Mouse (Mus musculus): ENCODE measurements around the gene Elp1. TPM values are rescaled to one million over a fixed set of nuclear protein-coding genes. Genes with fewer than 3 reads are reported as not detected.
A peak's percentile ranks its signal among the peaks of the same experiment; 100 is the strongest.

The Elp1 gene
- polyA plus RNA-seq, 1 experiment = 44.5 TPM

GRCm38 (mm10) chr4:56740020-56740485 is 62.1 kb downstream of the Elp1 start, which contains the start of gene Gm26657:
TSS of gene Gm26657 (plus strand) at chr4:56740070.
- Histone ChIP-seq H3K4me3 (replicated peaks; ENCODE audit: control insufficient read depth, low read depth, low read length) (no peak within 1 kb of the TSS), H3K27ac (ENCODE audit: control insufficient read depth, insufficient read depth, low read depth, low read length, poor library complexity) (no peak within 1 kb of the TSS), H3K4me1 (ENCODE audit: control insufficient read depth, insufficient read depth, low read length) (no peaks in the 10 kb centered on the region)
- WGBS = 87% methylated on average over 18 of the region's 18 CpGs
- TF ChIP-seq POLR2A (IDR thresholded peaks at IDR 0.05; ENCODE audit: borderline replicate concordance, control insufficient read depth, low read depth, low read length) (no peak), CTCF (IDR thresholded peaks at IDR 0.05; ENCODE audit: control insufficient read depth, insufficient read depth, low read length) (no peak)

- TF ChIP-seq CTCF (IDR thresholded peaks at IDR 0.05; ENCODE audit: control insufficient read depth, insufficient read depth, low read length) (peak; percentile 50; the same call in 1 of the 2 replicates), POLR2A (IDR thresholded peaks at IDR 0.05; ENCODE audit: borderline replicate concordance, control insufficient read depth, low read depth, low read length) (no peak)
- Histone ChIP-seq H3K4me3 (replicated peaks; ENCODE audit: control insufficient read depth, low read depth, low read length) (no peak overlapping the region), H3K27ac (ENCODE audit: control insufficient read depth, insufficient read depth, low read depth, low read length, poor library complexity) (no peak overlapping the region), H3K4me1 (ENCODE audit: control insufficient read depth, insufficient read depth, low read length) (no peaks in the 10 kb centered on the region)
- 55% methylated on average over 8 of the region's 8 CpGs for WGBS
Measured at GRCm38 (mm10) chr4:56725839-56726238, 76.3 kb downstream of the Elp1 start.

- Histone ChIP-seq H3K27ac (ENCODE audit: control insufficient read depth, insufficient read depth, low read depth, low read length, poor library complexity) (no peak overlapping the region), H3K4me1 (ENCODE audit: control insufficient read depth, insufficient read depth, low read length) (no peaks in the 10 kb centered on the region), H3K4me3 (replicated peaks; ENCODE audit: control insufficient read depth, low read depth, low read length) (no peak overlapping the region)
- TF ChIP-seq CTCF (IDR thresholded peaks at IDR 0.05; ENCODE audit: control insufficient read depth, insufficient read depth, low read length) (no peak), POLR2A (IDR thresholded peaks at IDR 0.05; ENCODE audit: borderline replicate concordance, control insufficient read depth, low read depth, low read length) (no peak)
- 84% methylated on average over 6 of the region's 6 CpGs for WGBS
Measured at GRCm38 (mm10) chr4:56723237-56723636, 78.9 kb downstream of the Elp1 start.

- WGBS = 70% methylated on average over 6 of the region's 6 CpGs
- H3K4me1 ChIP-seq (ENCODE audit: control insufficient read depth, insufficient read depth, low read length) = no peaks in the 10 kb centered on the region
- no peak overlapping the region for H3K4me3 ChIP-seq (replicated peaks; ENCODE audit: control insufficient read depth, low read depth, low read length)
- no peak for TF ChIP-seq CTCF (IDR thresholded peaks at IDR 0.05; ENCODE audit: control insufficient read depth, insufficient read depth, low read length)
- no peak for TF ChIP-seq POLR2A (IDR thresholded peaks at IDR 0.05; ENCODE audit: borderline replicate concordance, control insufficient read depth, low read depth, low read length)
- H3K27ac ChIP-seq (ENCODE audit: control insufficient read depth, insufficient read depth, low read depth, low read length, poor library complexity) = no peak overlapping the region
Measured at GRCm38 (mm10) chr4:56722346-56722745, 79.8 kb downstream of the Elp1 start.

GRCm38 (mm10) chr4:56721469-56721868 is 80.7 kb downstream of the Elp1 start:
- TF ChIP-seq CTCF (IDR thresholded peaks at IDR 0.05; ENCODE audit: control insufficient read depth, insufficient read depth, low read length) = peak; percentile 42
- TF ChIP-seq POLR2A (IDR thresholded peaks at IDR 0.05; ENCODE audit: borderline replicate concordance, control insufficient read depth, low read depth, low read length) = no peak
- no peak overlapping the region for H3K4me3 ChIP-seq (replicated peaks; ENCODE audit: control insufficient read depth, low read depth, low read length)
- H3K4me1 ChIP-seq (ENCODE audit: control insufficient read depth, insufficient read depth, low read length) = no peaks in the 10 kb centered on the region
- H3K27ac ChIP-seq (ENCODE audit: control insufficient read depth, insufficient read depth, low read depth, low read length, poor library complexity) = no peak overlapping the region
- WGBS = 25% methylated on average over 3 of the region's 3 CpGs

- H3K27ac ChIP-seq (ENCODE audit: control insufficient read depth, insufficient read depth, low read depth, low read length, poor library complexity) = no peak overlapping the region
- TF ChIP-seq CTCF (IDR thresholded peaks at IDR 0.05; ENCODE audit: control insufficient read depth, insufficient read depth, low read length) (no peak), POLR2A (IDR thresholded peaks at IDR 0.05; ENCODE audit: borderline replicate concordance, control insufficient read depth, low read depth, low read length) (no peak)
- H3K4me3 ChIP-seq (replicated peaks; ENCODE audit: control insufficient read depth, low read depth, low read length) = no peak overlapping the region
- H3K4me1 ChIP-seq (ENCODE audit: control insufficient read depth, insufficient read depth, low read length) = no peaks in the 10 kb centered on the region
- WGBS = 70% methylated on average over 9 of the region's 9 CpGs
Measured at GRCm38 (mm10) chr4:56720403-56720802, 81.7 kb downstream of the Elp1 start.

GRCm38 (mm10) chr4:56719456-56719855 is 82.7 kb downstream of the Elp1 start:
- WGBS = 71% methylated on average over 9 of the region's 9 CpGs
- no peak overlapping the region for H3K4me3 ChIP-seq (replicated peaks; ENCODE audit: control insufficient read depth, low read depth, low read length)
- no peaks in the 10 kb centered on the region for H3K4me1 ChIP-seq (ENCODE audit: control insufficient read depth, insufficient read depth, low read length)
- H3K27ac ChIP-seq (ENCODE audit: control insufficient read depth, insufficient read depth, low read depth, low read length, poor library complexity) = no peak overlapping the region
- TF ChIP-seq CTCF (IDR thresholded peaks at IDR 0.05; ENCODE audit: control insufficient read depth, insufficient read depth, low read length) = no peak
- no peak for TF ChIP-seq POLR2A (IDR thresholded peaks at IDR 0.05; ENCODE audit: borderline replicate concordance, control insufficient read depth, low read depth, low read length)

- H3K27ac ChIP-seq (ENCODE audit: control insufficient read depth, insufficient read depth, low read depth, low read length, poor library complexity) = no peak overlapping the region
- TF ChIP-seq CTCF (IDR thresholded peaks at IDR 0.05; ENCODE audit: control insufficient read depth, insufficient read depth, low read length) (no peak), POLR2A (IDR thresholded peaks at IDR 0.05; ENCODE audit: borderline replicate concordance, control insufficient read depth, low read depth, low read length) (no peak)
- H3K4me1 ChIP-seq (ENCODE audit: control insufficient read depth, insufficient read depth, low read length) = no peaks in the 10 kb centered on the region
- WGBS = 71% methylated on average over 12 of the region's 12 CpGs
- no peak overlapping the region for H3K4me3 ChIP-seq (replicated peaks; ENCODE audit: control insufficient read depth, low read depth, low read length)
Measured at GRCm38 (mm10) chr4:56718573-56719442, 83.3 kb downstream of the Elp1 start.

Data from bone marrow, adult 2 months (tissue).